Mouse (Mus musculus): ENCODE data around the gene Ryr3. TPM values are rescaled to one million over a fixed set of nuclear protein-coding genes. Genes with fewer than 3 reads are reported as not detected.

Gene Ryr3
- polyA plus RNA-seq, 1 experiment from 2014 or later = 6.2 TPM

DNA sequence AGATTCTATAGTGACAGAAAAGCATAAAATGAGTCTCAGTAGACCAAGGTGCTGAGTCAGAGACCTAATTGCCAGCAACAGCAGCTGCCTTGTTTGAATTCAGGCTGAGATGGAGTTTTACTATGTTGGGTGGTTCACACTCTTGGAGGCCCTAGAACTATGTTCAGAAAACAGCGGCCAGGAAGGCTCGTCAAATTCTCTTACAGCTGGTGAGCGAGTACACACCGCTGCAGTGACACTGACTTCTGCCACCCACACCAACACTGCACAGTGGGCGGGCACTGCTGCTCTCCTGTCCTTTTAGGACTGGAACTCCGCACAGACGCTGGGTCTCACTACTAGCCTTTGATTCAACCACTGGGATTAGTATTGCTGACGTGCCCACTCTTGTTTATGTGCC lies 614.4 kb downstream of the Ryr3 start:
- no peaks in the 10 kb centered on the region for H3K9me3 ChIP-seq (replicated peaks; ENCODE audit: control insufficient read depth, low read length, poor library complexity, severe bottlenecking)
- H3K9ac ChIP-seq (ENCODE audit: low read depth, low read length) = no peak overlapping the region
- H3K27ac ChIP-seq (ENCODE audit: low read length) = no peak overlapping the region
- no peaks in the 10 kb centered on the region for H3K4me1 ChIP-seq (ENCODE audit: control insufficient read depth, insufficient read depth, low read length)
- H3K36me3 ChIP-seq (ENCODE audit: control insufficient read depth, insufficient read depth, low read length) = no peaks in the 10 kb centered on the region
- WGBS = 66% methylated on average over 8 of the region's 8 CpGs
- H3K4me3 ChIP-seq (ENCODE audit: low read depth, low read length) = no peak overlapping the region
- no peaks in the 10 kb centered on the region for H3K27me3 ChIP-seq (ENCODE audit: control insufficient read depth, insufficient read depth, low read depth, low read length)
- ATAC-seq = no peak
- no peak overlapping the region for H3K4me2 ChIP-seq (ENCODE audit: low read length)

DNA sequence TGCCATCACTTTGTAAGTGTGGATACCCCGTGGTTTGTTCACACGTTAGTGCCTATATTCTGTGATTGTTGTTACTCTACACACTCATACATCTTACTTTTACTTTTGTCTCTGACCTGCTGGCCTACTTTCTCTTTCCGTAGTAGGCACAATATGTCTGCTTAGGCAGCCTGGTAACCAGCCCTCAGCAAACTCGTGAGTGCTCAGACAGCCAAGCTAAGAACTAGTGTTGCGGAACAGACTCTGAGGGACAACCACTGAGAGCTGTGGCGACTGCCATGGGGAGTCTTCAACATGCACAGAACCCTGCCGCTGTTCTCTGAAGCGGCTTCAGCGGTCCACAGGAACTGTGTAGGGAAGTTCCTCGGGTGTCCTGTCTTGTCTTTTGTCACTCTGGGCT lies 616.7 kb downstream of the Ryr3 start:
- H3K4me1 ChIP-seq (ENCODE audit: control insufficient read depth, insufficient read depth, low read length) = no peaks in the 10 kb centered on the region
- ATAC-seq = 0 out of 2 replicates have a peak, but pooled peaks have one; percentile 36

DNA sequence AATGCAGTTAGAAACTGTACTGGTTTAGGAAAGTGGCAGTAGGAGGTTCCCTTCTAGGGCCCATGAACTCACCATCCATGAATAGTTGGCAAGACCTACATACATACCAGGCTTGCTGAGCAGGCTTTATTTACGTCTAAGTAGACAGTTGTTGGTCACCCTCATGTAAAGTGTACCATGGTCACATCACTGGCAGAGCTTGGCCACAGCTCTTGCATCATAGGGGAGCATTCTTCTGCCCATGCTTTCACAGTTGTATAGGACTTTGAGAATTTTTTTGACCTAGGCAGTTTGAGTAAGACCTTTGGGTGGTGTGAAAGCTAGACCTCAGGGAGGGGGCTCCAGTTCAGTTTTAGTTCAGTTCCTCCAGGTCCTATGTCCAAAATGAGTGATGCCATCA lies 619.8 kb downstream of the Ryr3 start:
- whole genome bisulfite sequencing = 84% methylated on average over 1 of the region's 1 CpGs
- H3K4me3 ChIP-seq (ENCODE audit: low read depth, low read length) = no peak overlapping the region
- H3K4me1 ChIP-seq (ENCODE audit: control insufficient read depth, insufficient read depth, low read length) = no peaks in the 10 kb centered on the region
- H3K36me3 ChIP-seq (ENCODE audit: control insufficient read depth, insufficient read depth, low read length) = no peaks in the 10 kb centered on the region
- H3K27ac ChIP-seq (ENCODE audit: low read length) = no peak overlapping the region
- H3K27me3 ChIP-seq (ENCODE audit: control insufficient read depth, insufficient read depth, low read depth, low read length) = no peaks in the 10 kb centered on the region
- no peaks in the 10 kb centered on the region for H3K9me3 ChIP-seq (replicated peaks; ENCODE audit: control insufficient read depth, low read length, poor library complexity, severe bottlenecking)
- no peak for ATAC-seq
- no peak overlapping the region for H3K4me2 ChIP-seq (ENCODE audit: low read length)
- H3K9ac ChIP-seq (ENCODE audit: low read depth, low read length) = no peak overlapping the region

More for the DNA sequence above, 616.7 kb downstream of the Ryr3 start:
- Histone ChIP-seq H3K9ac (ENCODE audit: low read depth, low read length) (no peak overlapping the region), H3K9me3 (replicated peaks; ENCODE audit: control insufficient read depth, low read length, poor library complexity, severe bottlenecking) (no peaks in the 10 kb centered on the region), H3K4me3 (ENCODE audit: low read depth, low read length) (no peak overlapping the region), H3K4me2 (ENCODE audit: low read length) (no peak overlapping the region), H3K27ac (ENCODE audit: low read length) (no peak overlapping the region), H3K27me3 (ENCODE audit: control insufficient read depth, insufficient read depth, low read depth, low read length) (no peaks in the 10 kb centered on the region), H3K36me3 (ENCODE audit: control insufficient read depth, insufficient read depth, low read length) (no peaks in the 10 kb centered on the region)
- whole genome bisulfite sequencing = 46% methylated on average over 10 of the region's 10 CpGs

DNA sequence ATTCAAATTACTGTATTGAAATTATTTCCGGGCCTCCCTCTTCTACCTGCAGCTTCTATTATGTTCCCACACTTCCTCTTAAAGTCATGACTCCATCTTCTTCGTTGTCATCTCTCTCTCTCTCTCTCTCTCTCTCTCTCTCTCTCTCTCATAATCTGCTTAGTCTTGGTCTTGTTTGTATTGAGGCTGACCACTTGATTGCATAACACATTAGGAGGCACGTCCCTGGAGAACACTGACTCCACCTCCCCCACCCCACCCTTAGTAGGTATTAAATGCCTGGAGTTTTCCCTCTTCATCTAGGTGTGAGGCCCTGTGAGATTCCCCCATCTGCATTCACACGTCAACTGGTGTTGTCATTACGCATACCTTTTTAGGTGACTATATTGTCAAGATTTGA lies 620.5 kb downstream of the Ryr3 start:
- no peak overlapping the region for H3K4me3 ChIP-seq (ENCODE audit: low read depth, low read length)
- WGBS = 65% methylated on average over 5 of the region's 5 CpGs
- H3K9ac ChIP-seq (ENCODE audit: low read depth, low read length) = no peak overlapping the region
- H3K4me1 ChIP-seq (ENCODE audit: control insufficient read depth, insufficient read depth, low read length) = no peaks in the 10 kb centered on the region
- no peaks in the 10 kb centered on the region for H3K36me3 ChIP-seq (ENCODE audit: control insufficient read depth, insufficient read depth, low read length)
- no peaks in the 10 kb centered on the region for H3K9me3 ChIP-seq (replicated peaks; ENCODE audit: control insufficient read depth, low read length, poor library complexity, severe bottlenecking)
- no peak overlapping the region for H3K4me2 ChIP-seq (ENCODE audit: low read length)
- H3K27me3 ChIP-seq (ENCODE audit: control insufficient read depth, insufficient read depth, low read depth, low read length) = no peaks in the 10 kb centered on the region
- no peak overlapping the region for H3K27ac ChIP-seq (ENCODE audit: low read length)
- no peak for ATAC-seq

DNA sequence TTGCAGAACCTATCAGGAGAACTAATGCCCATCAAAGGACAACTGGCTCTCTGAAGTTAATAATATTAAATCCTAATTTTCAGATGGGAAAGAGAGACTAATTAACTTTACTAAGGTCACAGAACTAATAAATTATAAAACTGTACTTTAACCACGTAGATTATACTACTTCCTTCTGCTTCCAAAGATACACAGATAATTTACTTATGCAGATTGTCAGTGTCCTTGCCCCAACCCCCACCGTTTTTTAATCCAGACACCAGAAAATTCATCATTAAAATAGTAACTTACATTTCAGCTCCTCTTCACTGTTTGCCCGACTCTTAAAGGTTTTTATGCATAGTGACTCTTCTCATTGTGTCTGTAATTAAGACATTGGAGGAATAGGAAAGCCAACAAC lies 621.1 kb downstream of the Ryr3 start:
- no peak for ATAC-seq
- Histone ChIP-seq H3K9ac (ENCODE audit: low read depth, low read length) (no peak overlapping the region), H3K27ac (ENCODE audit: low read length) (no peak overlapping the region), H3K36me3 (ENCODE audit: control insufficient read depth, insufficient read depth, low read length) (no peaks in the 10 kb centered on the region), H3K9me3 (replicated peaks; ENCODE audit: control insufficient read depth, low read length, poor library complexity, severe bottlenecking) (no peaks in the 10 kb centered on the region), H3K27me3 (ENCODE audit: control insufficient read depth, insufficient read depth, low read depth, low read length) (no peaks in the 10 kb centered on the region), H3K4me1 (ENCODE audit: control insufficient read depth, insufficient read depth, low read length) (no peaks in the 10 kb centered on the region), H3K4me2 (ENCODE audit: low read length) (no peak overlapping the region), H3K4me3 (ENCODE audit: low read depth, low read length) (no peak overlapping the region)
- 87% methylated on average over 3 of the region's 3 CpGs for WGBS

DNA sequence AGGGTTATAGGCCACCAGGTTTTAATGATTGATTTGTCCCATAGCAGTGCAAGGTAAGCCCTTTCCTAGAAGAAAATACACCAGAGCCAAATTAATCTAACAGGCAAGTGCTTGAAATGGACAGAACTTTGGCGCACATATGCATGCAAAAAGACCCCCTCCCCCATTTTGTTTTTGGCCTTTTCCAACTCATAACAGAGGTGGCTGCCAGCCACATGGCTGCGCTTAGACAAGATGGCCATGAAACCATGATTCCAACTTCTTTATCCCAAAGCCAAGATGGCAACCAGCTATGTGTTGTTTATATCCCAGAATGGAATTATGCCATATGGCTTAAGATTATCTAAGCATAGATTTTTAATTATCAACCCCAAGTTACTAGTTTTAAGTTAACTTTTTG lies 623.1 kb downstream of the Ryr3 start:
- Histone ChIP-seq H3K4me3 (ENCODE audit: low read depth, low read length) (no peak overlapping the region), H3K27me3 (ENCODE audit: control insufficient read depth, insufficient read depth, low read depth, low read length) (no peaks in the 10 kb centered on the region), H3K4me1 (ENCODE audit: control insufficient read depth, insufficient read depth, low read length) (no peaks in the 10 kb centered on the region), H3K9me3 (replicated peaks; ENCODE audit: control insufficient read depth, low read length, poor library complexity, severe bottlenecking) (no peaks in the 10 kb centered on the region), H3K4me2 (ENCODE audit: low read length) (no peak overlapping the region), H3K27ac (ENCODE audit: low read length) (no peak overlapping the region), H3K36me3 (ENCODE audit: control insufficient read depth, insufficient read depth, low read length) (no peaks in the 10 kb centered on the region), H3K9ac (ENCODE audit: low read depth, low read length) (no peak overlapping the region)
- WGBS = 96% methylated on average over 2 of the region's 2 CpGs
- no peak for ATAC-seq

DNA sequence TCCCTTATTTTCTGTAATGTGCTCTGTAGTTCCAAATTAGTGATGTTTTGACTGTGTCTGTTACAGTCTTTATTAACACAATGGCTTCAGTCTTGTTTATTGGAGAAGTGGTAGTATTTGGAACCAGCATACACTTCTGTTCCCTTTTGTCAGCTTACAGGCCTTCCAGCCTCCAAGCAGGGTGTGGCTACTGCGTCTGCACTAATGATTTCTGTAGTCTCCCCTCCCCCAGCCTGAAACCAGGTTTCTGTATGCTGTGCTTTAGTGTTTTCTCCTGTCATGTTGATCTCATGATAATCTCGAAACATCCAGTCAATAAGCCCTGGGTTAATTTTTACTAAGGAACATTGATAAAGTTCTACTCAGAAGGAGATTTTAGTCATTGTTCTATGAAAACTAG lies 623.6 kb downstream of the Ryr3 start:
- WGBS = 84% methylated on average over 2 of the region's 2 CpGs

DNA sequence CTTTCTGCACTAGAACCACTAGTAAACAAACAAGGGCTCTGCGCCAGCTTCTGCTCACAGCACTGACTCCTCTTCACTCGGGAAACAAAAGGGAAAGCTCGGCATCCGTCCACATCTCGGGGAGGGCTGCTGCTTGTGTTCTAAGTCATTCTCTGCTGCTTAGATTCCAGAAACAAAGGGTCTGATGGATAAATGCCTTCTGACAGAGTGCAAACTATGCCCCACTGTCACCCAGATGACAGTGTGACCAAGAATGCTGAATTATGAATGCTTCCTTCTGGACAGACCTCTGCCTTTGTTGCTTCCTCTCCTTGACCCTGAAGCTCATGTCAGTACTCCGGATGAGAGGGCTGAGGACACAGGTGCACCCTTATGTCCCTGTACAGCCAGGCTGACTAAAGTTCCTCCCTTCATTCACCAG lies 625.4 kb downstream of the Ryr3 start:
- ATAC-seq = no peak
- H3K9ac ChIP-seq (ENCODE audit: low read depth, low read length) = no peak overlapping the region

More for the DNA sequence above, 623.6 kb downstream of the Ryr3 start:
- ATAC-seq = no peak
- Histone ChIP-seq H3K9me3 (replicated peaks; ENCODE audit: control insufficient read depth, low read length, poor library complexity, severe bottlenecking) (no peaks in the 10 kb centered on the region), H3K27me3 (ENCODE audit: control insufficient read depth, insufficient read depth, low read depth, low read length) (no peaks in the 10 kb centered on the region), H3K4me1 (ENCODE audit: control insufficient read depth, insufficient read depth, low read length) (no peaks in the 10 kb centered on the region), H3K36me3 (ENCODE audit: control insufficient read depth, insufficient read depth, low read length) (no peaks in the 10 kb centered on the region), H3K9ac (ENCODE audit: low read depth, low read length) (no peak overlapping the region), H3K27ac (ENCODE audit: low read length) (no peak overlapping the region), H3K4me2 (ENCODE audit: low read length) (no peak overlapping the region), H3K4me3 (ENCODE audit: low read depth, low read length) (no peak overlapping the region)

DNA sequence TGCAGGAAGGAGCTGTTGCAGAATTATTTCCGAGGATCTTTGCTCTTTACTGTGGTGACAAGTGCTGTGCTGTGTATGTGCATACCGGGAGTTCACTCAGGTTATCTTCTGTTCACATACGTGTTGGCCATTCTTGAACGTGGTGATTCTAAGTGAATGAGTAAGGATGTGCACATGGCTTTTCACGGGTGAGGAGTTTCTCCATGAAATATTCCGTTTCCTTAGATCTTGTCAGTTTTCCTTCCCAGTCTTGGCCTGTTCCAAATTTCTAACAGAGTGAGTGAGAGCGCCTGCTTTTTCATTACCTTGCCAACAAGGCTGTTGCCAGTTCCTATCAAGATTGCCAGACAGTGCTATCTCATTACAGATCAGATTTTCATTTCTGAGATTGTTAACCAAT lies 625.9 kb downstream of the Ryr3 start:
- no peaks in the 10 kb centered on the region for H3K9me3 ChIP-seq (replicated peaks; ENCODE audit: control insufficient read depth, low read length, poor library complexity, severe bottlenecking)
- no peak overlapping the region for H3K4me3 ChIP-seq (ENCODE audit: low read depth, low read length)
- ATAC-seq = peak; percentile 51; the same call in 1 of the 2 replicates
- H3K4me1 ChIP-seq (ENCODE audit: control insufficient read depth, insufficient read depth, low read length) = no peaks in the 10 kb centered on the region
- no peaks in the 10 kb centered on the region for H3K27me3 ChIP-seq (ENCODE audit: control insufficient read depth, insufficient read depth, low read depth, low read length)
- H3K36me3 ChIP-seq (ENCODE audit: control insufficient read depth, insufficient read depth, low read length) = no peaks in the 10 kb centered on the region
- H3K9ac ChIP-seq (ENCODE audit: low read depth, low read length) = no peak overlapping the region
- H3K27ac ChIP-seq (ENCODE audit: low read length) = no peak overlapping the region; the same call in 1 of the 2 replicates
- H3K4me2 ChIP-seq (ENCODE audit: low read length) = no peak overlapping the region
- WGBS = 79% methylated on average over 7 of the region's 7 CpGs

More for the DNA sequence above, 625.4 kb downstream of the Ryr3 start:
- no peaks in the 10 kb centered on the region for H3K9me3 ChIP-seq (replicated peaks; ENCODE audit: control insufficient read depth, low read length, poor library complexity, severe bottlenecking)
- no peaks in the 10 kb centered on the region for H3K4me1 ChIP-seq (ENCODE audit: control insufficient read depth, insufficient read depth, low read length)
- H3K36me3 ChIP-seq (ENCODE audit: control insufficient read depth, insufficient read depth, low read length) = no peaks in the 10 kb centered on the region
- peak overlapping the region; percentile 31; the same call in 1 of the 2 replicates for H3K27ac ChIP-seq (ENCODE audit: low read length)
- WGBS = 25% methylated on average over 6 of the region's 6 CpGs
- H3K4me3 ChIP-seq (ENCODE audit: low read depth, low read length) = no peak overlapping the region
- H3K27me3 ChIP-seq (ENCODE audit: control insufficient read depth, insufficient read depth, low read depth, low read length) = no peaks in the 10 kb centered on the region
- no peak overlapping the region for H3K4me2 ChIP-seq (ENCODE audit: low read length)
